Mouse (Mus musculus) lung, adult 2 months (tissue): ENCODE data around the gene Hmces. TPM values are rescaled to one million over a fixed set of nuclear protein-coding genes. Genes with fewer than 3 reads are reported as not detected.
"Not testable (repeated sequence)": the region's sequence is repeated elsewhere in the genome, so short reads cannot be mapped to it uniquely, and the experiment has no call there.

Source experiments
- DNase-seq: peaks from one replicate; pipeline ENCODE4 v3.0.0; 2022
- H3K4me1 ChIP-seq: fragments of 200-500 bp; 2 replicates; pipeline ENCODE4 v1.6.1; 2011; ENCODE audit warnings: low read length; ENCODE audit not compliant: control insufficient read depth, insufficient read depth
- H3K4me3 ChIP-seq: fragments of 200-500 bp; replicated peaks from 2 replicates; pipeline ENCODE3; 2011; ENCODE audit warnings: low read depth, mild to moderate bottlenecking, control low read depth, low read length; ENCODE audit errors: extremely low read depth
- CTCF ChIP-seq: fragments of 200-500 bp; IDR thresholded peaks from 2 replicates; pipeline ENCODE4 v1.5.1; 2011; ENCODE audit warnings: mild to moderate bottlenecking, low read length, control low read depth; ENCODE audit not compliant: insufficient read depth
- POLR2A ChIP-seq: fragments of 200-500 bp; IDR thresholded peaks from 2 replicates; pipeline ENCODE4 v1.6.1; 2011; ENCODE audit warnings: low read depth, mild to moderate bottlenecking, control low read depth, low read length, borderline replicate concordance; ENCODE audit errors: extremely low read depth
- WGBS: fragments of 180-500 bp; shearing (Covaris S2); methylation state at CpG from one replicate; pipeline ENCODE4 v1.1.7; 2018; 5-methylcytosine and 5-hydroxymethylcytosine counted together
- polyA plus RNA-seq: library from polyadenylated mRNA; depleted of rRNA; stranded (reverse); fragments of >200 nt; gene quantifications from 2 replicates; pipeline ENCODE4 v1.2.3, GENCODE M21; 2012; rRNA removed

Hmces gene
- polyA plus RNA-seq, 1 experiment = 15.2 TPM

DNA sequence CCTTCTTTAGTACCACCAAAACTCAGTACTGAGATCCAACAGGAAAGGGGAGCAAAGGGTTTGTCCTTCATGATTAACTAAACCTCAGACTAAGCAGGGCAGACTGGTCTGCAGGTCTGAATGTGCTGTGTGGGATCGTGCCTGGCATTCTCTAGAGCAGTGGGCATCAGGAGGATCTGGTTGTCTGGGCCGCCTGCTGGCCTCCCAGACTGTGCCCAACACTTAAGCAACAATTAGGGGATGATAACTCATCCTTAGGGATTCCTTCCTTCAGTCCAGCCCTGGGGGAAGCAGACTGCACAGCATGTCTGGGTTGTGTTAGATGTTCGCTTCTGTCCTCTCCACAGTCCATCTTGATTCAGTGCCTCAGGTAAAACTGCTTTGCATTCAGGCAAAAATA lies 25.2 kb downstream of the Hmces start:
- TF ChIP-seq CTCF (no peak), POLR2A (no peak)
- 99% methylated on average over 3 of the region's 3 CpGs for WGBS
- no peak overlapping the region for H3K4me3 ChIP-seq
- DNase-seq = no peak
- no peaks in the 10 kb centered on the region for H3K4me1 ChIP-seq

DNA sequence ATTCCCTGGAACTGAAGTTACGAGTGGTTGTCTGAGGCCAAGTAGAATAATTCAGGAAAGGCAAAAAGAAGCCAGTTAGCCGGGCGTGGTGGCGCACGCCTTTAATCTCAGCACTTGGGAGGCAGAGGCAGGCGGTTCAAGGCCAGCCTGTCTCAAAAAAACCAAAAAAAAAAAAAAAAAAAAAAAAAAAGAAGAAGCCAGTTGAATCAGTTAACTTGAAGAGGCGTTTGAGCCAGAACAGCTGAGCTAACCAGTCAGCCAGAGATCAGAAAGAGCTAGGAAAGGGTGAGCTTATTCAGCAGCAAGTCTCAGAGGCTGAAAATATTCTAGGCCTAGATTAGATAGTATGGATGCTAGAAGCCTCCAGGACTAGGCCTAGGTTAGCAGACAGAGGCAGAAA lies 28.4 kb downstream of the Hmces start:
- DNase-seq = no peak
- WGBS = 82% methylated on average over 7 of the region's 7 CpGs
- no peak for TF ChIP-seq POLR2A
- no peak for TF ChIP-seq CTCF
- Histone ChIP-seq H3K4me1 (no peaks in the 10 kb centered on the region), H3K4me3 (no peak overlapping the region)

DNA sequence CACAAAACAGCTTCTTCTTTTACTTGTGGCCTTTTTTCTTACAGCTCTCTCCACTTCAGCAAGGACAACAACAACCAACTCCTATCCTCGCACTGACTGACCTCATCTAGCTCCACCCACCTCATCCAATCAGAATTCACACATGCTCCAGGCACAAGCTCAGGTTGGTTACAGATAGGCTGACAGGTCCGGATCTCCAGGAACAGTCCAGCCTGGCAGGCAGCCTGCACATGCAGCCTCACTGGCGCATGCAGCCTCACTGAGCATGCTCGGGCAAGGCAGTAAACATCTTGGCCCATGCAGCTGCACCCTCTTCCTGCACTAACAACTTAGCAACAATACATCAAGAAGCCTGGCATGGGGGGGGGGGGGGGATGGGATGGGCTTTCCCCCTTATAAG lies 48.7 kb downstream of the Hmces start:
- DNase-seq, H3K4me1 ChIP-seq, H3K4me3 ChIP-seq: not testable (repeated sequence)
- 57% methylated on average over 4 of the region's 4 CpGs for WGBS

DNA sequence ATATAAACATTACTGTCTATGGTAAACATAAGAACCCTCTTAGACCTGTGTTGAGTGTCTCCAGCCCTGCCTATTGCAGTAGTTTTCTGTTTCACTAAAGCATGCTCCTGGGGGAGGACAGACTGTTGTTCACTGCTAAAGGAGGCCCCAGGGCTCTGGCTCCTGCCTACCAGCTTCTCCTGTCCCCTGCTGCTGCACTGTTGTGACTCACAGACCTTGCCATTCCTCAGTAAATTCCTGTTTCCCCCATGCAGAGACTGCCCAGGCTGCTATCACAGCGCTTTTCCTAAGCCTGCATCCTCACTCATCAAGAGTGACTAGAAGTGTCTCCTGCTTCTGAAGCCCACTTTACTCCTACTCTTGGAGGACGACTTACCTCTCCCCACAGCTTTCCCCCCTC lies 56.3 kb downstream of the Hmces start:
- TF ChIP-seq POLR2A = no peak
- no peak for TF ChIP-seq CTCF
- WGBS = 26% methylated on average over 2 of the region's 2 CpGs
- Histone ChIP-seq H3K4me3 (no peak overlapping the region), H3K4me1 (no peaks in the 10 kb centered on the region)
- DNase-seq = no peak

DNA sequence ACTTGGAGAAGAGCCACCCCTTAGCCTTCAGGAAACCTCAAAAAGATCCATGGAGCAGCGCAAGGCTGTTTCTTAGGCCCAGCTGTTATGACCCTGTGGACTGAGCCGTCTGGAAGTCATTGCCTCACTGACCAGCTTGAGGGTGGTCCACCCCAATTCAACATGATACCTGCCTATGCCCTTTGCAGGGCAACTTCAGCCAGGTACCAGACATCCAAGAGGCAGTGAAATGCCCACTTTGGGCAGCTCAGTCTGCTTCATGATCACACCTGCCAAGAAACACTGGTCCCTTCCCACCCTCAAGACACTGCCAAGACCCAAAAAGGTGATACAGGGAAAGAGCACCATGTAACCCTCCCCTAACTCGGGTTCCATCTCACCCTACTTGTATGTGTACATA lies 66.0 kb downstream of the Hmces start:
- H3K4me1 ChIP-seq = no peaks in the 10 kb centered on the region
- WGBS = 77% methylated on average over 3 of the region's 3 CpGs
- no peak overlapping the region for H3K4me3 ChIP-seq

DNA sequence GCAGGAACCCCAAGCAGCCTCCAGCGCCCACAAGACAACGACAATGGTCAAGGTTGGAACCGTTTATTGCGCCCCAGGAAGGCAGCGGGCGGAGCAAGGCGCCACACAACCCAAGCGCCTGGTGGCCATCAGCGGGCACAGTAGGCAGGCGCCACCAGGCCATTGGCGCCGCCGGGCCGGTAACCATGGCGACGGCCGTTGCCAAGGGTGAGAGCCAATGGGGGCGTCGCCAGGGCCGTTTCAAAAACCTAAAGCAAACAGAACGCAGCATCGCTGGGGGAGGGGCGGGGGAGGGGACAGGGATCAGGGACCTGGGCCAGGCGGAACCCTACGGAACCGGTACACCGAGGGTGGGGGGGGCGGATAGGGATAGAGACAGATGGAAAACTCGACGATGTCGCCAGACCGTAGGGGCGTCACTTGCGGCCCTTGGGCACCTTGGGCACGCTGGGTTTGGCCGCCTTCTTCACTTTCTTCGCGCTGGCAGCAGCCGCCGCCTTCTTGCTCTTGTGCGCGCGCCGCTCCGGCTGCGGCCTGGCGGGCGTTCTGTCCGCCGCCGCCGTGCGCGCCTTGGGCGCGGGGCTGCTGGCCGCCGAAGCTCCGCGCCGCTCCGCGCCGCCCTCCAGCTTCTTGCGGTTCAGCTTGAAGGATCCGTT lies 66.8 kb downstream of the Hmces start:
- no peak for TF ChIP-seq CTCF
- no peak for TF ChIP-seq POLR2A
- peak; percentile 34 for DNase-seq
- WGBS = 1% methylated on average over 66 of the region's 66 CpGs
- H3K4me3 ChIP-seq = peak overlapping the region; percentile 63
- H3K4me1 ChIP-seq = no peaks in the 10 kb centered on the region

More for the DNA sequence above, 66.0 kb downstream of the Hmces start:
- no peak for DNase-seq
- TF ChIP-seq POLR2A (no peak), CTCF (no peak)

DNA sequence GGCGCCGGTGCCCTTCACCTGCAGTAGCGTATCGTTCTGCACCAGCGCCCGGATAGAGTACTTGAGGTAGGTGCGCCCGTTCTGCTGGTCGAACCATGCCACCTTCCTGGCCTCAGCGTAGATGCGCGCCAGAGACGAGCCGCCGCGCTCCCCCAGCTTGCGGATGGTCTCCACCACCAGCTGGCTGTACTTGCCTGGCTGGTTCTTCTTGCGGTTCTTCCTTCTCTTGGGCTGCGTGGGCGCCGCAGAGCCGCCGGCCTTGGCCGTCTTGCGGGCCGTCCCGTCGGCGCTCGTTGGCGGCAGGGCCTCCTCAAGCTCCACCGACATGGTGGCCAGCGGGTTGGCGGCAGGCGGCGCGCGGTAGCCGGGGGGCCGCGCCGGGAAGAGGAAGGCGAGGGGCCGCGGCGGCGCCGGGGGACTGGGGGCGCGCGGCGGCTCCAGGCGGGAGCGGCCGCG lies 67.3 kb downstream of the Hmces start:
- TF ChIP-seq POLR2A (no peak), CTCF (no peak)
- Histone ChIP-seq H3K4me1 (no peaks in the 10 kb centered on the region), H3K4me3 (peak overlapping the region; percentile 63)
- DNase-seq = peak; percentile 28
- WGBS = 1% methylated on average over 54 of the region's 56 CpGs

DNA sequence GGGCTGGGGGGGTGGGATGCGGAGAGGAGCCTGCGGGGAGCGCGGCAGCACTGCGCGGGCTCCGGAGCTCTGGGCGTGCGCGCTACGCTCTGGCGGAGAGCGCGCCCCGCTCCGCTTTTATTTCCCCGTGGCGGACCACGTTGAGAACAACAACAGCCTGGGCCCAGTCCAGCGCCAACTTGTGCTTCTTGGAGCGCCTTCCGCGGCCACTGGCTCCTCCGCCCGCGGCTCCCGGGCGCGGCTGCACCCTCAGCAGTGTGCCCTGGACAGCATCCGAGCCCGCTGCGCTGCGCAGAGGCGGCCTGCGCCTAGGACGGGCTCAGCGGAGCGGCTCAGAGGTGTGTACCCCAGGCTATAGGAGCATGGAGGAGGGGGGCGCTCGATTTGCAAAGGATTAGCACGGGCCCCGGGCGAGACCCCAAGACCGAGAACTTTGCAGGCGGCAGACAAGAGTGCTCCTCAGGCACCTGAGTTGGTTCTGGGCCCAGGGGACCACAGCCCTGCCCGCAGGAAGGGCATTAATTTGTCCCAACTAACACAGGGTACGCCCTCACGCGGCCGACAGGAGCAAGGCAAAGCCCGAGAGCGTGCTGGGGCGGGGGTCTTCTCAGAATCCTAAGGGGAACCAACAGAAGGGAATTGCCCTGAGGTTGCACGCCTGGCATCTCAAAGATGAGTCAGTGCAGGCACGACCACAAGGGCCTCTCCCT lies 68.0 kb downstream of the Hmces start, which contains the start of gene H1fx:
Gene H1fx, minus strand, starts transcription at position 91 of the 710 bp plus-strand sequence.
- DNase-seq = peak; percentile 45
- 2% methylated on average over 49 of the region's 55 CpGs for WGBS

DNA sequence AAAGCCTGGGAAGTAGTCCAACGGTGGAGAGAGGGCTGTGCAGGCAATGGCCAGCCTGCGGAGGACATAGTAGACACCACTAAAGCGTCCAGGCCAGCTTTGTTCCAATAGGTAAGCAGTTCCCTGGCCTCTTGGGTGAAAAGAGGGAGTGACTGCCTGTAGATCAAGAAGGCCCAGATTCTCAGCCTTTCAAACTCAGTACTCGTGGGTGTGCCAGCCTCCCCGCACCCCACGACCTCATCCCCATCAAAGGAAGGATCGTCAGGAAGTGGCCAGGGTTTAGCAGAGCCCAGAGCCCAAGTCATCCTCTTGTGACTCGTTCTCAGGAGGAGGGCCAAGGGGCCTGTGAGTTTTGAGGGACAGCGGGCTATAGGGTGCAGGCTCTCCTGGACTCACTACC lies 68.8 kb downstream of the Hmces start:
- WGBS = 69% methylated on average over 9 of the region's 9 CpGs
- TF ChIP-seq CTCF (no peak), POLR2A (no peak)
- no peak for DNase-seq
- no peak overlapping the region for H3K4me3 ChIP-seq
- no peaks in the 10 kb centered on the region for H3K4me1 ChIP-seq

More for the DNA sequence above, 68.0 kb downstream of the Hmces start, which contains the start of gene H1fx:
- H3K4me1 ChIP-seq = no peaks in the 10 kb centered on the region
- H3K4me3 ChIP-seq = peak within 1 kb of the TSS; percentile 63
- peak; percentile 26; the same call in 1 of the 2 replicates for TF ChIP-seq POLR2A
- TF ChIP-seq CTCF = no peak

Other genes with a start within 250 kb of the Hmces start
- 2.4 and 3.6 TPM in 2 replicates for gene Aplf, start 241.7 kb upstream of the Hmces start, polyA plus RNA-seq
- 14.5 and 16.3 TPM in 2 replicates for gene Efcc1, start 183.1 kb upstream of the Hmces start, polyA plus RNA-seq
- gene Gp9, start 135.9 kb upstream of the Hmces start, polyA plus RNA-seq = 13.1 and 14.9 TPM in 2 replicates
- gene Rab43, start 101.8 kb upstream of the Hmces start, polyA plus RNA-seq = 43.0 and 46.2 TPM in 2 replicates
- gene Gm45140, start 78.1 kb upstream of the Hmces start, polyA plus RNA-seq = 0.47 and 0.68 TPM in 2 replicates
- gene Isy1, start 75.1 kb upstream of the Hmces start, polyA plus RNA-seq = 21.2 and 21.4 TPM in 2 replicates
- gene Cnbp, start 62.8 kb upstream of the Hmces start, polyA plus RNA-seq = 140 and 217 TPM in 2 replicates
- gene Copg1, start 26.1 kb upstream of the Hmces start, polyA plus RNA-seq = 36.4 and 56.2 TPM in 2 replicates
- gene H1fx, start 67.7 kb downstream of the Hmces start, polyA plus RNA-seq = 4.1 and 5.3 TPM in 2 replicates
- gene Rab7, start 131.3 kb downstream of the Hmces start, polyA plus RNA-seq = 160 and 241 TPM in 2 replicates
- gene Rpn1, start 170.5 kb downstream of the Hmces start, polyA plus RNA-seq = 127 and 179 TPM in 2 replicates